Mouse (Mus musculus) midbrain, embryonic 14.5 days (tissue): Measurements from ENCODE around the gene Prph. TPM values are rescaled to one million over a fixed set of nuclear protein-coding genes. Genes with fewer than 3 reads are reported as not detected.

Experiments
- microRNA-seq: library from miRNA; unstranded; fragments of <30 nt; microRNA quantifications from one replicate; pipeline ENCODE4, GENCODE M21; 2016
- polyA plus RNA-seq: library from polyadenylated mRNA; unstranded; fragments of >200 nt; fragmentation: Nextera tagmentation; extraction: Ambion mirVana; gene quantifications from 2 replicates; pipeline ENCODE4 v1.2.1, GENCODE M21; 2014

The Prph gene
- polyA plus RNA-seq, 1 experiment from 2014 or later, result 11.7 TPM

Small RNAs within 50 kb of the gene (microRNA-seq; reads per million reads assigned to microRNA genes)
- gene Mir6960, result 1.6 reads per million, percentile 6 among the genes with 10 or more reads in this experiment

Other genes starting within 250 kb of the Prph start
- 0.57 and 0.66 TPM in 2 replicates for gene Ddn, start 245.7 kb upstream of the Prph start, polyA plus RNA-seq
- 56.5 and 72.8 TPM in 2 replicates for gene Prkag1, start 223.7 kb upstream of the Prph start, polyA plus RNA-seq
- gene Kmt2d, start 184.0 kb upstream of the Prph start, polyA plus RNA-seq, result 13.6 and 16.0 TPM in 2 replicates
- 23.7 and 31.9 TPM in 2 replicates for gene Rhebl1, start 160.6 kb upstream of the Prph start, polyA plus RNA-seq
- gene Dhh, start 156.6 kb upstream of the Prph start, polyA plus RNA-seq, result 0.36 and 0.57 TPM in 2 replicates
- 11.2 and 19.4 TPM in 2 replicates for gene Lmbr1l, start 136.9 kb upstream of the Prph start, polyA plus RNA-seq
- gene Tuba1b, start 120.6 kb upstream of the Prph start, polyA plus RNA-seq, result 1,095 and 1,120 TPM in 2 replicates
- gene Gm49450, start 101.6 kb upstream of the Prph start, polyA plus RNA-seq, result not detected in 2 replicates
- 17,220 and 18,751 TPM in 2 replicates for gene Tuba1a, start 101.5 kb upstream of the Prph start, polyA plus RNA-seq
- gene Tuba1c, start 25.3 kb upstream of the Prph start, polyA plus RNA-seq, result 13.5 and 24.8 TPM in 2 replicates
- gene Troap, start 19.4 kb downstream of the Prph start, polyA plus RNA-seq, result 3.9 and 4.9 TPM in 2 replicates
- 13.2 and 13.7 TPM in 2 replicates for gene C1ql4, start 32.6 kb downstream of the Prph start, polyA plus RNA-seq
- 0.71 and 1.6 TPM in 2 replicates for gene Dnajc22, start 38.0 kb downstream of the Prph start, polyA plus RNA-seq
- gene Spats2, start 70.7 kb downstream of the Prph start, polyA plus RNA-seq, result 36.2 and 41.6 TPM in 2 replicates
- gene Kcnh3, start 169.7 kb downstream of the Prph start, polyA plus RNA-seq, result 0.49 and 0.72 TPM in 2 replicates
- 219 and 239 TPM in 2 replicates for gene Mcrs1, start 196.8 kb downstream of the Prph start, polyA plus RNA-seq
- gene Prpf40b, start 239.9 kb downstream of the Prph start, polyA plus RNA-seq, result 100 and 105 TPM in 2 replicates
- 0.74 and 1.3 TPM in 2 replicates for gene Fam186b, start 240.7 kb downstream of the Prph start, polyA plus RNA-seq